Mouse (Mus musculus): ENCODE measurements around the gene Scrg1.
"Not testable (repeated sequence)": the region's sequence is repeated elsewhere in the genome, so short reads cannot be mapped to it uniquely, and the experiment has no call there.

Scrg1 gene

GRCm38 (mm10) chr8:57455765-57456164, at the start of gene Scrg1:
Scrg1 (plus strand) TSS chr8:57455923.
- no peak for DNase-seq (ENCODE audit: low read depth)

GRCm38 (mm10) chr8:57406366-57406765, 49.4 kb upstream of the Scrg1 start:
- DNase-seq (ENCODE audit: low read depth): peak; percentile 7

- no peak for DNase-seq (ENCODE audit: low read depth)
These were observed 46.4 kb upstream of the Scrg1 start for GRCm38 (mm10) chr8:57409333-57409732.

- DNase-seq (ENCODE audit: low read depth): no peak
These were observed 45.8 kb upstream of the Scrg1 start for GRCm38 (mm10) chr8:57409779-57410472.

- no peak for DNase-seq (ENCODE audit: low read depth)
These were observed 45.3 kb upstream of the Scrg1 start for GRCm38 (mm10) chr8:57410473-57410863.

GRCm38 (mm10) chr8:57411366-57411765, 44.4 kb upstream of the Scrg1 start:
- no peak for DNase-seq (ENCODE audit: low read depth)

- peak; percentile 21 for DNase-seq (ENCODE audit: low read depth)
These were observed 38.9 kb upstream of the Scrg1 start for GRCm38 (mm10) chr8:57416827-57417226.

- DNase-seq (ENCODE audit: low read depth): peak; percentile 71
These were observed 29.6 kb upstream of the Scrg1 start for GRCm38 (mm10) chr8:57426074-57426473.

GRCm38 (mm10) chr8:57427581-57428366, 27.9 kb upstream of the Scrg1 start:
- DNase-seq (ENCODE audit: low read depth): peak; percentile 87

- peak; percentile 21 for DNase-seq (ENCODE audit: low read depth)
These were observed 27.2 kb upstream of the Scrg1 start for GRCm38 (mm10) chr8:57428566-57428965.

- DNase-seq (ENCODE audit: low read depth): peak; percentile 84
These were observed 26.4 kb upstream of the Scrg1 start for GRCm38 (mm10) chr8:57429166-57429887.

- not testable (repeated sequence) for DNase-seq (ENCODE audit: low read depth)
These were observed 25.8 kb upstream of the Scrg1 start for GRCm38 (mm10) chr8:57429888-57430274.

- DNase-seq (ENCODE audit: low read depth): no peak
These were observed 24.8 kb upstream of the Scrg1 start for GRCm38 (mm10) chr8:57430901-57431300.

GRCm38 (mm10) chr8:57432802-57433201, 22.9 kb upstream of the Scrg1 start:
- DNase-seq (ENCODE audit: low read depth): no peak

- peak; percentile 5 for DNase-seq (ENCODE audit: low read depth)
These were observed 19.8 kb upstream of the Scrg1 start for GRCm38 (mm10) chr8:57435768-57436436.

- DNase-seq (ENCODE audit: low read depth): no peak
These were observed 19.3 kb upstream of the Scrg1 start for GRCm38 (mm10) chr8:57436437-57436796.

- no peak for DNase-seq (ENCODE audit: low read depth)
These were observed 14.6 kb upstream of the Scrg1 start for GRCm38 (mm10) chr8:57441131-57441530.

- DNase-seq (ENCODE audit: low read depth): no peak
These were observed 14.2 kb upstream of the Scrg1 start for GRCm38 (mm10) chr8:57441556-57441955.

- DNase-seq (ENCODE audit: low read depth): no peak
These were observed 12.4 kb upstream of the Scrg1 start for GRCm38 (mm10) chr8:57443289-57443688.

GRCm38 (mm10) chr8:57445901-57446300, 9.8 kb upstream of the Scrg1 start:
- DNase-seq (ENCODE audit: low read depth): not testable (repeated sequence)

- DNase-seq (ENCODE audit: low read depth): no peak
These were observed 5.0 kb upstream of the Scrg1 start for GRCm38 (mm10) chr8:57450726-57451125.

GRCm38 (mm10) chr8:57451896-57452295, 3.8 kb upstream of the Scrg1 start:
- DNase-seq (ENCODE audit: low read depth): no peak
